Mouse (Mus musculus): ENCODE data around the gene Naif1.
A peak's percentile ranks its signal among the peaks of the same experiment; 100 is the strongest.

Gene Naif1

GRCm38 (mm10) chr2:32445535-32445934 lies 4.7 kb upstream of the Naif1 start:
- TF ChIP-seq POU5F1 (IDR thresholded peaks at IDR 0.05; ENCODE audit: borderline replicate concordance, low read length): no peak
- TF ChIP-seq CTCF (conservative IDR thresholded peaks at IDR 0.05; ENCODE audit: low read length): no peak
- Histone ChIP-seq H3K27me3 (ENCODE audit: insufficient read depth, low read length) (peaks cover 11% of the 10 kb centered on the region), H3K4me3 (replicated peaks; ENCODE audit: low read length) (no peak overlapping the region), H3K9me3 (ENCODE audit: low read length) (no peaks in the 10 kb centered on the region), H3K36me3 (ENCODE audit: insufficient read depth, low read length) (peaks cover 47% of the 10 kb centered on the region), H3K4me1 (replicated peaks; ENCODE audit: low read depth, low read length) (peaks cover 55% of the 10 kb centered on the region)

GRCm38 (mm10) chr2:32447264-32447936 lies 2.9 kb upstream of the Naif1 start:
- H3K27me3 ChIP-seq (ENCODE audit: insufficient read depth, low read length): peaks cover 15% of the 10 kb centered on the region
- TF ChIP-seq CTCF (conservative IDR thresholded peaks at IDR 0.05; ENCODE audit: low read length) (no peak), NANOG (IDR thresholded peaks at IDR 0.05; ENCODE audit: borderline replicate concordance, low read length) (no peak), POU5F1 (IDR thresholded peaks at IDR 0.05; ENCODE audit: borderline replicate concordance, low read length) (no peak)
- H3K4me3 ChIP-seq (replicated peaks; ENCODE audit: low read length): no peak overlapping the region
- H3K4me1 ChIP-seq (replicated peaks; ENCODE audit: low read depth, low read length): peaks cover 52% of the 10 kb centered on the region
- peaks cover 42% of the 10 kb centered on the region for H3K36me3 ChIP-seq (ENCODE audit: insufficient read depth, low read length)
- H3K9me3 ChIP-seq (ENCODE audit: low read length): no peaks in the 10 kb centered on the region

- Histone ChIP-seq H3K9me3 (ENCODE audit: low read length) (no peaks in the 10 kb centered on the region), H3K4me3 (replicated peaks; ENCODE audit: low read length) (no peak overlapping the region), H3K27me3 (ENCODE audit: insufficient read depth, low read length) (peaks cover 15% of the 10 kb centered on the region), H3K4me1 (replicated peaks; ENCODE audit: low read depth, low read length) (peaks cover 52% of the 10 kb centered on the region), H3K36me3 (ENCODE audit: insufficient read depth, low read length) (peaks cover 42% of the 10 kb centered on the region)
- TF ChIP-seq NANOG (IDR thresholded peaks at IDR 0.05; ENCODE audit: borderline replicate concordance, low read length): no peak
- TF ChIP-seq CTCF (conservative IDR thresholded peaks at IDR 0.05; ENCODE audit: low read length): no peak
- no peak for TF ChIP-seq POU5F1 (IDR thresholded peaks at IDR 0.05; ENCODE audit: borderline replicate concordance, low read length)
Measured at GRCm38 (mm10) chr2:32448480-32448879, 1.8 kb upstream of the Naif1 start.

GRCm38 (mm10) chr2:32450881-32451844 lies 906 bp downstream of the Naif1 start, which contains the start of gene Slc25a25:
Slc25a25 (minus strand) TSS chr2:32451445.
- Histone ChIP-seq H3K4me1 (replicated peaks; ENCODE audit: low read depth, low read length) (peaks cover 73% of the 10 kb centered on the region), H3K27me3 (ENCODE audit: insufficient read depth, low read length) (peaks cover 15% of the 10 kb centered on the region), H3K36me3 (ENCODE audit: insufficient read depth, low read length) (peaks cover 30% of the 10 kb centered on the region), H3K4me3 (replicated peaks; ENCODE audit: low read length) (peak within 1 kb of the TSS; percentile 86), H3K9me3 (ENCODE audit: low read length) (no peaks in the 10 kb centered on the region)
- TF ChIP-seq NANOG (IDR thresholded peaks at IDR 0.05; ENCODE audit: borderline replicate concordance, low read length) (no peak), CTCF (conservative IDR thresholded peaks at IDR 0.05; ENCODE audit: low read length) (no peak), POU5F1 (IDR thresholded peaks at IDR 0.05; ENCODE audit: borderline replicate concordance, low read length) (no peak)

GRCm38 (mm10) chr2:32451870-32452372 lies 1.7 kb downstream of the Naif1 start:
- TF ChIP-seq CTCF (conservative IDR thresholded peaks at IDR 0.05; ENCODE audit: low read length): no peak
- TF ChIP-seq POU5F1 (IDR thresholded peaks at IDR 0.05; ENCODE audit: borderline replicate concordance, low read length): no peak
- no peak for TF ChIP-seq NANOG (IDR thresholded peaks at IDR 0.05; ENCODE audit: borderline replicate concordance, low read length)
- Histone ChIP-seq H3K36me3 (ENCODE audit: insufficient read depth, low read length) (peaks cover 31% of the 10 kb centered on the region), H3K4me3 (replicated peaks; ENCODE audit: low read length) (peak overlapping the region; percentile 86), H3K4me1 (replicated peaks; ENCODE audit: low read depth, low read length) (peaks cover 75% of the 10 kb centered on the region), H3K9me3 (ENCODE audit: low read length) (no peaks in the 10 kb centered on the region), H3K27me3 (ENCODE audit: insufficient read depth, low read length) (peaks cover 15% of the 10 kb centered on the region)

GRCm38 (mm10) chr2:32452441-32452971 lies 2.2 kb downstream of the Naif1 start:
- no peak for TF ChIP-seq CTCF (conservative IDR thresholded peaks at IDR 0.05; ENCODE audit: low read length)
- no peak for TF ChIP-seq NANOG (IDR thresholded peaks at IDR 0.05; ENCODE audit: borderline replicate concordance, low read length)
- no peak for TF ChIP-seq POU5F1 (IDR thresholded peaks at IDR 0.05; ENCODE audit: borderline replicate concordance, low read length)
- no peaks in the 10 kb centered on the region for H3K9me3 ChIP-seq (ENCODE audit: low read length)
- peaks cover 30% of the 10 kb centered on the region for H3K36me3 ChIP-seq (ENCODE audit: insufficient read depth, low read length)
- peaks cover 75% of the 10 kb centered on the region for H3K4me1 ChIP-seq (replicated peaks; ENCODE audit: low read depth, low read length)
- H3K4me3 ChIP-seq (replicated peaks; ENCODE audit: low read length): peak overlapping the region; percentile 77
- H3K27me3 ChIP-seq (ENCODE audit: insufficient read depth, low read length): peaks cover 15% of the 10 kb centered on the region

GRCm38 (mm10) chr2:32453641-32454303 lies 3.5 kb downstream of the Naif1 start:
- Histone ChIP-seq H3K36me3 (ENCODE audit: insufficient read depth, low read length) (peaks cover 24% of the 10 kb centered on the region), H3K4me1 (replicated peaks; ENCODE audit: low read depth, low read length) (peaks cover 66% of the 10 kb centered on the region), H3K9me3 (ENCODE audit: low read length) (no peaks in the 10 kb centered on the region), H3K27me3 (ENCODE audit: insufficient read depth, low read length) (peaks cover 15% of the 10 kb centered on the region), H3K4me3 (replicated peaks; ENCODE audit: low read length) (peak overlapping the region; percentile 77)
- TF ChIP-seq CTCF (conservative IDR thresholded peaks at IDR 0.05; ENCODE audit: low read length) (no peak), POU5F1 (IDR thresholded peaks at IDR 0.05; ENCODE audit: borderline replicate concordance, low read length) (no peak), NANOG (IDR thresholded peaks at IDR 0.05; ENCODE audit: borderline replicate concordance, low read length) (no peak)

Measured in E14TG2a.4 (cell line).